ENCODE assay signal across 11 mouse cellular contexts in the genomic region with DNA sequence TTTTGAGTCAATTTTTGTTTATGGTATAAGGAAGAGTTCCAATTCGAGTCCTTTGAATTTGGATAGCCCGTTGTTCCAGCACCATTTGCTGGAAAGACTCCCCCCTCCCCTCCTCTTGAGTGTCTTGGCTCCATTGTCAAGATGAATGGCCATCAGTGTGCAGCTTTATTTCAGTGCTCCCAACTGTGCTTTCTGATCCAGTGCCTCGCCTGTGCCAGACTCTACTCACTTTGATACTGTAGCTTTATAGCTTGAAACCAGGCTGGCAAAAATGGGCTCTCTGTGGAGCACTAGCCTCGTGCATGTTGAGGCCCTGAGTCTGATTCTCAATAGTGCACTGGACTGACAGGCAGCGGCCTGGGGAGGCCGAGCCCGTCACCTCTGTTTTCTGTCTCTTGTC. TPM values are rescaled to one million over a fixed set of nuclear protein-coding genes. Genes with fewer than 3 reads are reported as not detected.
DNase-seq lines count a peak whose midpoint lies in the region; ATAC-seq and TF ChIP-seq lines count a peak whose summit lies in the region.
"Had no signal": no experiment of that assay in that cellular context is flagged by ENCODE, and none has a peak within 500 bp of the region (broad histone marks: within the 10 kb centered on the region; RNA-seq: fewer than 3 reads in every experiment).

No protein-coding gene starts in this region.

- WGBS in forebrain, embryonic 11.5 days = 30% methylated on average over 7 of the region's 7 CpGs
- WGBS in forebrain, embryonic 10.5 days = 52% methylated on average over 7 of the region's 7 CpGs
- 31% methylated on average over 7 of the region's 7 CpGs for WGBS in lung, embryonic 14.5 days
- WGBS in forebrain, embryonic 12.5 days = 18% methylated on average over 7 of the region's 7 CpGs
- WGBS in midbrain, embryonic 13.5 days = 24% methylated on average over 7 of the region's 7 CpGs

- H3K9me3 ChIP-seq in forebrain, embryonic 11.5 days (ENCODE audit: control insufficient read depth, low read length) = no peaks in the 10 kb centered on the region
- H3K9me3 ChIP-seq in forebrain, embryonic 10.5 days = no peaks in the 10 kb centered on the region
- H3K9me3 ChIP-seq in lung, embryonic 14.5 days (ENCODE audit: low read depth, low read length) = no peaks in the 10 kb centered on the region
- H3K9me3 ChIP-seq in forebrain, embryonic 12.5 days = no peaks in the 10 kb centered on the region
- no peaks in the 10 kb centered on the region for H3K9me3 ChIP-seq in midbrain, embryonic 13.5 days

- H3K4me1 ChIP-seq in forebrain, embryonic 11.5 days (replicated peaks; ENCODE audit: control insufficient read depth, insufficient read depth, low read length) = peaks cover 21% of the 10 kb centered on the region
- peaks cover 76% of the 10 kb centered on the region for H3K4me1 ChIP-seq in forebrain, embryonic 10.5 days
- peaks cover 10% of the 10 kb centered on the region for H3K4me1 ChIP-seq in lung, embryonic 14.5 days (ENCODE audit: insufficient read depth)
- H3K4me1 ChIP-seq in forebrain, embryonic 12.5 days = peaks cover 50% of the 10 kb centered on the region
- peaks cover 45% of the 10 kb centered on the region for H3K4me1 ChIP-seq in midbrain, embryonic 13.5 days (replicated peaks)

- DNase-seq in forebrain, embryonic 11.5 days (ENCODE audit: low spot score) = no peak
- DNase-seq in forebrain, embryonic 10.5 days (ENCODE audit: extremely low spot score, low spot score) = no peak
- DNase-seq in lung, embryonic 14.5 days = no peak
- DNase-seq in lung, postnatal 4 days = no peak
- DNase-seq in ovary, postnatal 36 days (ENCODE audit: low spot score) = no peak
- DNase-seq in adrenal gland, postnatal 10 days = no peak
- DNase-seq: gastrocnemius, postnatal 36 days; right cerebral cortex, postnatal 14 days had no signal

- ATAC-seq in forebrain, embryonic 11.5 days (replicated peaks; ENCODE audit: low FRiP score) = no peak
- ATAC-seq in lung, embryonic 14.5 days (ENCODE audit: insufficient read depth) = no peak
- no peak; the same call in 1 of the 2 replicates for ATAC-seq in forebrain, embryonic 12.5 days (ENCODE audit: low FRiP score)
- ATAC-seq in midbrain, embryonic 13.5 days = no peak
- ATAC-seq: inflammation-experienced regulatory T-cells, adult 6 months had no signal

- no peak for TF ChIP-seq CTCF in lung, embryonic 14.5 days (IDR thresholded peaks at IDR 0.05; ENCODE audit: low read depth)

- H3K27me3 ChIP-seq in forebrain, embryonic 11.5 days (ENCODE audit: control insufficient read depth, insufficient read depth, low read length) = no peaks in the 10 kb centered on the region
- H3K27me3 ChIP-seq in forebrain, embryonic 10.5 days (ENCODE audit: poor library complexity, severe bottlenecking) = no peaks in the 10 kb centered on the region
- no peaks in the 10 kb centered on the region for H3K27me3 ChIP-seq in lung, embryonic 14.5 days (ENCODE audit: insufficient read depth, low read length)
- no peaks in the 10 kb centered on the region for H3K27me3 ChIP-seq in forebrain, embryonic 12.5 days
- H3K27me3 ChIP-seq in midbrain, embryonic 13.5 days = no peaks in the 10 kb centered on the region

- H3K27ac ChIP-seq in forebrain, embryonic 11.5 days (ENCODE audit: low read depth, low read length) = peak overlapping the region; percentile 41; the same call in 1 of the 2 replicates
- H3K27ac ChIP-seq in forebrain, embryonic 10.5 days = no peak overlapping the region
- H3K27ac ChIP-seq in lung, embryonic 14.5 days (ENCODE audit: low read depth) = peak overlapping the region; percentile 66; the same call in 1 of the 2 replicates
- peak overlapping the region; percentile 43; the same call in 1 of the 2 replicates for H3K27ac ChIP-seq in forebrain, embryonic 12.5 days
- H3K27ac ChIP-seq in midbrain, embryonic 13.5 days = peak overlapping the region; percentile 59

- no peaks in the 10 kb centered on the region for H3K36me3 ChIP-seq in forebrain, embryonic 11.5 days (ENCODE audit: control insufficient read depth, insufficient read depth, low read length)
- peaks cover 25% of the 10 kb centered on the region for H3K36me3 ChIP-seq in forebrain, embryonic 10.5 days (replicated peaks)
- peaks cover 12% of the 10 kb centered on the region; the same call in 1 of the 2 replicates for H3K36me3 ChIP-seq in lung, embryonic 14.5 days (ENCODE audit: insufficient read depth)
- H3K36me3 ChIP-seq in forebrain, embryonic 12.5 days (replicated peaks) = peaks cover 6% of the 10 kb centered on the region; the same call in 1 of the 2 replicates
- peaks cover 10% of the 10 kb centered on the region; the same call in 1 of the 2 replicates for H3K36me3 ChIP-seq in midbrain, embryonic 13.5 days

- no peak overlapping the region for H3K4me3 ChIP-seq in forebrain, embryonic 11.5 days (ENCODE audit: low read depth, low read length)
- no peak overlapping the region for H3K4me3 ChIP-seq in forebrain, embryonic 10.5 days
- no peak overlapping the region for H3K4me3 ChIP-seq in lung, embryonic 14.5 days (ENCODE audit: low read depth, low read length)
- no peak overlapping the region for H3K4me3 ChIP-seq in forebrain, embryonic 12.5 days (replicated peaks)
- H3K4me3 ChIP-seq in midbrain, embryonic 13.5 days (replicated peaks) = no peak overlapping the region

- no peak overlapping the region; the same call in 1 of the 2 replicates for H3K9ac ChIP-seq in forebrain, embryonic 11.5 days (ENCODE audit: low read length)
- no peak overlapping the region for H3K9ac ChIP-seq in lung, embryonic 14.5 days
- H3K9ac ChIP-seq in forebrain, embryonic 12.5 days = no peak overlapping the region
- 0 out of 2 replicates have a peak overlapping the region, but pooled peaks have one; percentile 0 for H3K9ac ChIP-seq in midbrain, embryonic 13.5 days (replicated peaks)

- no peak overlapping the region for H3K4me2 ChIP-seq in forebrain, embryonic 11.5 days (ENCODE audit: low read depth, low read length, severe bottlenecking)
- no peak overlapping the region for H3K4me2 ChIP-seq in lung, embryonic 14.5 days
- H3K4me2 ChIP-seq in forebrain, embryonic 12.5 days = no peak overlapping the region
- no peak overlapping the region for H3K4me2 ChIP-seq in midbrain, embryonic 13.5 days (replicated peaks)

RNA-seq across cellular contexts. Expression of a gene that starts 50.4 kb away (rescaled TPM):
- polyA plus RNA-seq in forebrain, embryonic 11.5 days (2014; fragmentation: Nextera tagmentation; extraction: Ambion mirVana) = 48.3 and 48.6 TPM in 2 replicates
- 47.5 and 50.8 TPM in 2 replicates for polyA plus RNA-seq in forebrain, embryonic 10.5 days (2016; fragmentation: Nextera tagmentation; extraction: Ambion mirVana)
- 41.3 and 47.5 TPM in 2 replicates for polyA plus RNA-seq in lung, embryonic 14.5 days (2014; fragmentation: Nextera tagmentation; extraction: Ambion mirVana)
- polyA plus RNA-seq in forebrain, embryonic 12.5 days (2016; fragmentation: Nextera tagmentation; extraction: Ambion mirVana) = 38.7 and 44.1 TPM in 2 replicates
- 27.7 and 28.6 TPM in 2 replicates for polyA plus RNA-seq in midbrain, embryonic 13.5 days (2015; fragmentation: Nextera tagmentation; extraction: Ambion mirVana)
- 10 to 100 TPM; 21.5 to 23.4 TPM for total RNA-seq in adrenal gland, postnatal 10 days (2021)

RNA-seq across cellular contexts. Expression of a gene that starts 51.6 kb away (rescaled TPM):
- 204 and 232 TPM in 2 replicates for polyA plus RNA-seq in forebrain, embryonic 11.5 days (2014; fragmentation: Nextera tagmentation; extraction: Ambion mirVana)
- 172 and 185 TPM in 2 replicates for polyA plus RNA-seq in forebrain, embryonic 10.5 days (2016; fragmentation: Nextera tagmentation; extraction: Ambion mirVana)
- polyA plus RNA-seq in lung, embryonic 14.5 days (2014; fragmentation: Nextera tagmentation; extraction: Ambion mirVana) = 148 and 149 TPM in 2 replicates
- polyA plus RNA-seq in forebrain, embryonic 12.5 days (2016; fragmentation: Nextera tagmentation; extraction: Ambion mirVana) = 241 and 254 TPM in 2 replicates
- polyA plus RNA-seq in midbrain, embryonic 13.5 days (2015; fragmentation: Nextera tagmentation; extraction: Ambion mirVana) = 331 and 333 TPM in 2 replicates
- total RNA-seq in adrenal gland, postnatal 10 days (2021) = 100 to 1,000 TPM; 100 to 106 TPM

RNA-seq across cellular contexts. Expression of a gene that starts 54.4 kb away (rescaled TPM):
- polyA plus RNA-seq in forebrain, embryonic 11.5 days (2014; fragmentation: Nextera tagmentation; extraction: Ambion mirVana) = 30.7 and 39.5 TPM in 2 replicates
- 16.6 and 19.3 TPM in 2 replicates for polyA plus RNA-seq in forebrain, embryonic 10.5 days (2016; fragmentation: Nextera tagmentation; extraction: Ambion mirVana)
- 28.3 and 31.0 TPM in 2 replicates for polyA plus RNA-seq in lung, embryonic 14.5 days (2014; fragmentation: Nextera tagmentation; extraction: Ambion mirVana)
- polyA plus RNA-seq in forebrain, embryonic 12.5 days (2016; fragmentation: Nextera tagmentation; extraction: Ambion mirVana) = 33.9 and 35.1 TPM in 2 replicates
- 27.7 and 33.0 TPM in 2 replicates for polyA plus RNA-seq in midbrain, embryonic 13.5 days (2015; fragmentation: Nextera tagmentation; extraction: Ambion mirVana)
- 10 to 100 TPM; 37.9 to 41.6 TPM for total RNA-seq in adrenal gland, postnatal 10 days (2021)
